Mouse (Mus musculus) limb, embryonic 11.5 days (tissue): ENCODE measurements at regions not wholly inside any gene's neighbourhood (a gene's known extent, or its start where the extent isn't known, plus 50 kb on each side); places are given as distances from the start of the nearest gene placed in this dataset.

Experiments used
- ATAC-seq: fragments of 200-750 bp; cut with Nextera tagmentation; 2 replicates; pipeline ENCODE4 v1.8.0; 2017; ENCODE audit warnings: low read depth; ENCODE audit not compliant: insufficient number of reproducible peaks, low FRiP score, low TSS enrichment
- DNase-seq: peaks from one replicate; pipeline ENCODE4 v3.0.0-alpha.2; 2015; ENCODE audit warnings: low spot score
- H3K27ac ChIP-seq: fragments of 300-500 bp; sonication (generic); replicated peaks from 2 replicates; pipeline ENCODE4 v1.5.1; 2014; ENCODE audit warnings: low read depth, mild to moderate bottlenecking, low read length
- H3K27me3 ChIP-seq: fragments of 300-500 bp; sonication (generic); 2 replicates; pipeline ENCODE4 v1.6.1; 2014; ENCODE audit warnings: mild to moderate bottlenecking, low read length, mixed read lengths; ENCODE audit not compliant: control insufficient read depth, insufficient read depth
- H3K36me3 ChIP-seq: fragments of 300-500 bp; sonication (generic); 2 replicates; pipeline ENCODE4 v1.6.1; 2014; ENCODE audit warnings: mild to moderate bottlenecking, low read length, moderate library complexity, mixed read lengths; ENCODE audit not compliant: control insufficient read depth, insufficient read depth
- H3K4me1 ChIP-seq: fragments of 300-500 bp; sonication (generic); 2 replicates; pipeline ENCODE4 v1.6.1; 2014; ENCODE audit warnings: low read length, mixed read lengths; ENCODE audit not compliant: control insufficient read depth, insufficient read depth
- H3K4me2 ChIP-seq: fragments of 300-500 bp; sonication (generic); 2 replicates; pipeline ENCODE4 v1.6.1; 2014; ENCODE audit warnings: low read depth, mild to moderate bottlenecking, moderate library complexity; ENCODE audit not compliant: severe bottlenecking
- H3K4me3 ChIP-seq: fragments of 300-500 bp; sonication (generic); 2 replicates; pipeline ENCODE4 v1.5.1; 2014; ENCODE audit warnings: low read depth, low read length
- H3K9ac ChIP-seq: fragments of 300-500 bp; sonication (generic); 2 replicates; pipeline ENCODE4 v1.6.1; 2014; ENCODE audit warnings: mild to moderate bottlenecking, low read length
- H3K9me3 ChIP-seq: fragments of 300-500 bp; sonication (generic); 2 replicates; pipeline ENCODE4 v1.6.1; 2016; ENCODE audit warnings: low read length; ENCODE audit not compliant: control insufficient read depth
- WGBS: fragments of 180-500 bp; shearing (Covaris S2); extraction: QIAGEN DNeasy Blood & Tissue Kit; methylation state at CpG from one replicate; pipeline ENCODE4 v1.1.7; 2014; 5-methylcytosine and 5-hydroxymethylcytosine counted together

GRCm38 (mm10) chr13:26497086-26497485, 272.9 kb downstream of the Hdgfl1 start:
- Histone ChIP-seq H3K9me3 (no peaks in the 10 kb centered on the region), H3K36me3 (no peaks in the 10 kb centered on the region), H3K4me1 (no peaks in the 10 kb centered on the region), H3K27me3 (no peaks in the 10 kb centered on the region), H3K9ac (no peak overlapping the region), H3K4me3 (no peak overlapping the region), H3K27ac (no peak overlapping the region), H3K4me2 (no peak overlapping the region)
- WGBS: 86% methylated on average over 2 of the region's 2 CpGs
- DNase-seq (no peak), ATAC-seq (no peak)

- no peaks in the 10 kb centered on the region for H3K9me3 ChIP-seq
- H3K36me3 ChIP-seq: no peaks in the 10 kb centered on the region
- H3K4me1 ChIP-seq: no peaks in the 10 kb centered on the region
- no peaks in the 10 kb centered on the region for H3K27me3 ChIP-seq
- no peak overlapping the region for H3K4me3 ChIP-seq
- no peak overlapping the region for H3K27ac ChIP-seq
- no peak for ATAC-seq
- no peak overlapping the region for H3K9ac ChIP-seq
- DNase-seq: no peak
- no peak overlapping the region for H3K4me2 ChIP-seq
These were observed 274.1 kb downstream of the Hdgfl1 start for GRCm38 (mm10) chr13:26495871-26496270.

GRCm38 (mm10) chr13:26469343-26469742, 300.6 kb downstream of the Hdgfl1 start:
- no peaks in the 10 kb centered on the region for H3K9me3 ChIP-seq
- no peak overlapping the region for H3K9ac ChIP-seq
- ATAC-seq (no peak), DNase-seq (no peak)
- no peak overlapping the region for H3K4me3 ChIP-seq
- H3K27me3 ChIP-seq: no peaks in the 10 kb centered on the region
- no peaks in the 10 kb centered on the region for H3K4me1 ChIP-seq
- H3K4me2 ChIP-seq: no peak overlapping the region
- WGBS: 61% methylated on average over 3 of the region's 3 CpGs
- no peaks in the 10 kb centered on the region for H3K36me3 ChIP-seq
- H3K27ac ChIP-seq: no peak overlapping the region

- no peak overlapping the region for H3K4me3 ChIP-seq
- H3K27ac ChIP-seq: no peak overlapping the region
- H3K9me3 ChIP-seq: no peaks in the 10 kb centered on the region
- no peaks in the 10 kb centered on the region for H3K4me1 ChIP-seq
- H3K27me3 ChIP-seq: no peaks in the 10 kb centered on the region
- ATAC-seq: no peak
- DNase-seq: no peak
- no peak overlapping the region for H3K4me2 ChIP-seq
- H3K36me3 ChIP-seq: no peaks in the 10 kb centered on the region
- no peak overlapping the region for H3K9ac ChIP-seq
These were observed 302.4 kb downstream of the Hdgfl1 start for GRCm38 (mm10) chr13:26467526-26467925.

GRCm38 (mm10) chr13:26464523-26464922, 305.4 kb downstream of the Hdgfl1 start:
- Histone ChIP-seq H3K4me2 (no peak overlapping the region), H3K36me3 (no peaks in the 10 kb centered on the region), H3K27me3 (no peaks in the 10 kb centered on the region), H3K9me3 (no peaks in the 10 kb centered on the region), H3K27ac (no peak overlapping the region), H3K4me3 (no peak overlapping the region), H3K9ac (no peak overlapping the region), H3K4me1 (no peaks in the 10 kb centered on the region)
- 39% methylated on average over 2 of the region's 2 CpGs for WGBS
- no peak for DNase-seq
- ATAC-seq: no peak

- ATAC-seq: no peak
These were observed 305.9 kb downstream of the Hdgfl1 start for GRCm38 (mm10) chr13:26464096-26464495.

GRCm38 (mm10) chr13:26457487-26458253, 312.3 kb downstream of the Hdgfl1 start:
- no peak overlapping the region for H3K4me3 ChIP-seq
- H3K4me2 ChIP-seq: no peak overlapping the region
- H3K9ac ChIP-seq: no peak overlapping the region
- H3K9me3 ChIP-seq: no peaks in the 10 kb centered on the region
- no peaks in the 10 kb centered on the region for H3K36me3 ChIP-seq
- H3K27ac ChIP-seq: no peak overlapping the region
- H3K27me3 ChIP-seq: no peaks in the 10 kb centered on the region
- ATAC-seq: no peak
- DNase-seq: peak; percentile 22
- H3K4me1 ChIP-seq: no peaks in the 10 kb centered on the region
- WGBS: 65% methylated on average over 4 of the region's 4 CpGs

More at GRCm38 (mm10) chr13:26464096-26464495, 305.9 kb downstream of the Hdgfl1 start:
- Histone ChIP-seq H3K4me1 (no peaks in the 10 kb centered on the region), H3K4me3 (no peak overlapping the region), H3K4me2 (no peak overlapping the region), H3K36me3 (no peaks in the 10 kb centered on the region), H3K9ac (no peak overlapping the region), H3K27me3 (no peaks in the 10 kb centered on the region), H3K27ac (no peak overlapping the region), H3K9me3 (no peaks in the 10 kb centered on the region)
- no peak for DNase-seq

- ATAC-seq (no peak), DNase-seq (no peak)
- Histone ChIP-seq H3K4me2 (no peak overlapping the region), H3K4me3 (no peak overlapping the region), H3K9me3 (no peaks in the 10 kb centered on the region), H3K36me3 (no peaks in the 10 kb centered on the region), H3K9ac (no peak overlapping the region), H3K4me1 (no peaks in the 10 kb centered on the region), H3K27me3 (no peaks in the 10 kb centered on the region), H3K27ac (no peak overlapping the region)
- 79% methylated on average over 4 of the region's 4 CpGs for WGBS
These were observed 343.3 kb downstream of the Hdgfl1 start for GRCm38 (mm10) chr13:26426639-26427038.

GRCm38 (mm10) chr13:26424513-26424912, 345.5 kb downstream of the Hdgfl1 start:
- Histone ChIP-seq H3K4me1 (no peaks in the 10 kb centered on the region), H3K27me3 (no peaks in the 10 kb centered on the region), H3K4me3 (no peak overlapping the region), H3K9ac (no peak overlapping the region), H3K36me3 (no peaks in the 10 kb centered on the region), H3K4me2 (no peak overlapping the region), H3K9me3 (no peaks in the 10 kb centered on the region), H3K27ac (no peak overlapping the region)
- ATAC-seq (no peak), DNase-seq (no peak)
- 75% methylated on average over 1 of the region's 1 CpGs for WGBS
